Mouse (Mus musculus): ENCODE measurements at regions not wholly inside any gene's neighbourhood (a gene's known extent, or its start where the extent isn't known, plus 50 kb on each side); places are given as distances from the start of the nearest gene placed in this dataset.
A peak's percentile ranks its signal among the peaks of the same experiment; 100 is the strongest.

DNA sequence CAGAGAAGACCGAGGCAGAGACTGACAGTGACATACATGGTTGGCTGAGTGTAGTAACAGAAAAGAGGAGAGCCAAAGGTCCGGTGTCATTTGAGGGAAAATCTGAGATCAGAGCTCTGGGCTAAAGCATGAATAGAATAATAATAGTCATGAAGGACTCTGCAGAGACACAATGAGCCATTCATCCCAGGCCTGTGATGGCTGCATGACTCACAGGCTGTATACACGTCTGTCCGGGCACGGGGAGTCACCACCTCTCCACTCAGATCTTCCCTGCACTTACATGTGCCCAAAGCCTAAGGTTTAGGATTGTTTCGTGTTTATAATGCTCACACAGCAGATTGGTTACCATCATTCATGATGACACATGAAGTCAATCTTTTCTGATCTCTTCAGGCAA lies 246.2 kb upstream of the Jmjd1c start:
- ATAC-seq (replicated peaks; ENCODE audit: poor library complexity, severe bottlenecking), result no peak

- no peak for ATAC-seq (replicated peaks; ENCODE audit: poor library complexity, severe bottlenecking)
These were observed 244.9 kb upstream of the Jmjd1c start for GRCm38 (mm10) chr10:66850972-66851478.

DNA sequence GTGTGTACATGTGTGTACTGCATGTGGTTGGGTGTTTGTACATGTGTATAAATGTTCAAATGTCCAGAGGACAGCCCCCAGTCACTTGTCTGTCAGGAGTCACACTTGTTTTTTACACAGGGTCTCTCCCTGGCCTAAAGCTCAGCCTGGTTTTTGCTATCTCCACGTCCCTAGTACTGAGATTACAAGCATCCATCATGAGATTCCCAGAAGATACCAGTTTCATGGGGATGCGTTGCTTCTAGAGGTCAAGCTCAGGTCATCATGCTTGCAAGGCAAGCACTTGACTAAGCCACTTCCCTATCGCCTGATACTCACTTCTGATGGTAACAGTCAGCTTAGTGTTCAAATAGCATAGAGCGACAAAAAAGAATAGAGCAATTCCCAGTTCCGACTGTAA lies 244.1 kb upstream of the Jmjd1c start:
- no peak for ATAC-seq (replicated peaks; ENCODE audit: poor library complexity, severe bottlenecking)

- peak; percentile 76 for ATAC-seq (replicated peaks; ENCODE audit: poor library complexity, severe bottlenecking)
These were observed 243.2 kb upstream of the Jmjd1c start for GRCm38 (mm10) chr10:66852708-66853107.

DNA sequence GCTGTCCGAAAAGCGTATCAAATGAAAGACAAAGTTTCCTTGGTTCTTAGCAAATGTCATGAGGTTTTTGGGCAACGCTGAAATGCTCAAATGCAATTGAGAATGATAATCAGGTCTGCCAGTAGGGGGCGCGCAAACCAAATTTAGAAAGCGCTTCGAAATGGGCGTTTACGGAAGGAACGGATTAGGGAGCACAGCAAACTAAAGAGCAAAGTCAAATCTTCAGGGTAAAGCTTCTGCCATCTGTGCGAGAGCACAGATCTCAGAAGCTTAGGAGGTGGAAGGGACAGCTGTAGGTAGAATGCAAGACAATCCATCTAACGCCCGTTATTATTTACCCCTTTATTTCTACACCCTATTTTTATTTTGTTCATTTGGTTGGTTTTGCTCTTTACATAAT lies 242.7 kb upstream of the Jmjd1c start:
- peak; percentile 54 for ATAC-seq (replicated peaks; ENCODE audit: poor library complexity, severe bottlenecking)

DNA sequence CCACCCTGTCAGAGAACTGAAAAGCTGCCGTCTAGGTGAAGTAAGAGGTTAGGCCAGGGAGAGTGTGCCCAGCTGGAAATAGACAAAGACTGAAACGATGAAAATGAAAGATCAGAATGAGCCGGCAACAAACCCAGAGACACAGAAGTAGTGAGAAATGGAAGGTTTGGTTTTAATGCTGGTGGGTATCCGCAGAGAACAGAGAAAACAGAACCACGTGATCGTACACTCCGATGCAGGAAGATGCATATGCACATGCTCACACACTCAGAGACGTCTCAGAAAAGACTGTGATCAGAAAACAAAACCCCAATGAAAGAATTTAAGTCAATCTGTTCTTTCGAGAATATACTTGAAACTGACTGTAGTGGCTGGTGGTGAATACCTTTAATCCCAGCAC lies 241.0 kb upstream of the Jmjd1c start:
- ATAC-seq (replicated peaks; ENCODE audit: poor library complexity, severe bottlenecking), result no peak

- ATAC-seq (replicated peaks; ENCODE audit: poor library complexity, severe bottlenecking), result peak; percentile 60
These were observed 238.6 kb upstream of the Jmjd1c start for GRCm38 (mm10) chr10:66857330-66857729.

DNA sequence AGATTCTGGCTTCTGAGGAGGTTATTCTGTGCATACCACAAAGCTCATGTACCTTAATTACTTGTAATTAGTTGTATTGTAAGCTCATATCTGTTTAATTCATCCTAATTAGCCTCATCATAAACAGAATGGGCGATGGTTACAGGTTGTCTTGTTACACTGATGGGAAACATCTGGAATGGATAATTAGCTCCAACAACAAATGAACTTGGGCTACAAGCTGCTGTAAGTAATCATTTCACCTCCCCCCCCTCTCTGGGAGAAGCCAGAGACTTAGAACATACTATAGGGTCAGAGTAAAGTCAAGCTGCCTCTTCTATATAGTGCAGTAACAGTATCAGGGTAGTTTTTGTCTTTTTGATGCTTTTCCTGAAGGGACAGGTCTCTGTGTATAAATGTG lies 234.5 kb upstream of the Jmjd1c start:
- no peak for ATAC-seq (replicated peaks; ENCODE audit: poor library complexity, severe bottlenecking)

DNA sequence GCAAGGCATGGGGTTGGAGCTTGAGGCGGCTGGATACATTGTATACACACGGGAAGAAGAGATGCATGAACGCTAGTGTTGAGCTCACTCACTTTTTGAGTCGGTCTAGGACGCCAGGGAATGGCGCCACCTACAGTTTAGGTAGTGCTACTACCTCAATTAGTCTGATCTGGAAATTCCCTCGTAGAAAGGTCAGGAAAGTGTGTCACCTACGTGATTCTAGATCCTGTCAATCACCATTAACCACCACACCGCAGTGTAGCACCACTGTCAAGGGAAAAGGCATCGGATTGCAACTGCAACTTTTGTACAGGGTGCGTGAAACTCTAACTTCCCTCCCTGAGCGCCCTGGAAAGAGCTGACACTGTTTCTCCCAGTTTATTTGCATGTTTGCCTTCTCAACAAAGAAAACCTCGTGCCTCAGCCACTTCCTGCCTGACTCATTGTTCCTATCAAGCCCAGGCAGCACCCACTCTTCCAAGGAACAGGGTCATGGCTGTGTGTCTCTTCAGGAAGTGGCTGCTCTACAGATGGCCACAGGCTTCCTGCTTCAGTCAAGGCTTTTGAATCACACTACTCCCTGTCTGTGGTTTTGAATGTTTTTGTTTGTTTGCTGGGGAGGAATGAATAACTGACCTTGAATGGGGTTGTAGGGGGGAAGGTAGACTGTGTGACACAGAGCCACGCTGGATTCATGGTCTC lies 231.6 kb upstream of the Jmjd1c start:
- peak; percentile 96 for ATAC-seq (replicated peaks; ENCODE audit: poor library complexity, severe bottlenecking)

DNA sequence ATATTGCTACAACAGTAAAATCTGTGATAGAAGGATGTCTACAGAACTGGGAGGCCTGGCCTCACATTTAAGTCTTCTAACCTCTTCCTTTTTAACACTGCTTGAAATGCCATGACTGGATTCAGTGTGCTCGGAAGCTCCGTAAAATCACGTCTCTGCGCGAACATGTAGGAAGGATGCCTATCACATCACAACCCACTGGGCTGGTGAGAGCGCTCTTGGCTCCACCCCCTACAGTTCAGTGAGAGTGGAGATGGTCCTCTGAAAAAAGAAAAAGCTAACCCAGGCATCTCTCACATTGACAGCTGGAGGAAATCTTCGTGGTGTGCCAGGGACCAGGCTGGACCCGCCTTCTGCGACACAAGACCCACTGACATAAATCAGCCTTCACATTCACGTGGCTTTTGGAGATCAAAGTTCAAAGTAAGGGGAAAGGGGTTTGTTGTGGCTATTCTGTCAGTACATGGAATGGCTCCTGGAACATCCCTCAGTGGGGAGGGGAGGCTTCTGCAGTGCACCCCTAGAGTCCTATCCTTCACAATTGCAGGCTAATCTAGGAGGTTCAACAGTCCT lies 230.8 kb upstream of the Jmjd1c start:
- peak; percentile 23; the same call in 1 of the 2 replicates for ATAC-seq (replicated peaks; ENCODE audit: poor library complexity, severe bottlenecking)

DNA sequence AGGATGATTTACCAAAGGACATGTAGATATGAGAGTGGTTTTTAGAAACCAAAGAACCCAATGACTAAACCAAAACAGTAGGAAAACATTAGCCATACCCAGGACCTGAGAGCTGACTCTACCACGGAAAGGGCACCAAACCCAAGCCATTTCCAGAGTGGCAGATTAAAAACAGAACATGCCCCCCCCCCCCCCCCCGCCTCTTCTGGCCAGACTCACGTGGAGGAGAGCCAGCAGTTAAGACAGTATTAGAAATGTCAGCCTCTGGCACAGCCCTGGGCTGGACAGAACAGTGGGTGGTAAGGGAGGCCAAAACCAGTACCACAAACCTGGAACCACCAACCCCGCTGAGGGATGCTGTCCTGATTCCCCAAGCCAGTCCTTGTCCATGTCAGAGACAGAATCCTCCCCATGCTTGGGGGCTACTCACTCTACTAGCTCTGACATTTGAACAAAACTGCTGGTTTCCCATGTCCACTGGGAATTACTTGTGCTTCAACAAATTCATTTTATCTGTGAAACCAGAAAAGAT lies 224.7 kb upstream of the Jmjd1c start:
- no peak for ATAC-seq (replicated peaks; ENCODE audit: poor library complexity, severe bottlenecking)

DNA sequence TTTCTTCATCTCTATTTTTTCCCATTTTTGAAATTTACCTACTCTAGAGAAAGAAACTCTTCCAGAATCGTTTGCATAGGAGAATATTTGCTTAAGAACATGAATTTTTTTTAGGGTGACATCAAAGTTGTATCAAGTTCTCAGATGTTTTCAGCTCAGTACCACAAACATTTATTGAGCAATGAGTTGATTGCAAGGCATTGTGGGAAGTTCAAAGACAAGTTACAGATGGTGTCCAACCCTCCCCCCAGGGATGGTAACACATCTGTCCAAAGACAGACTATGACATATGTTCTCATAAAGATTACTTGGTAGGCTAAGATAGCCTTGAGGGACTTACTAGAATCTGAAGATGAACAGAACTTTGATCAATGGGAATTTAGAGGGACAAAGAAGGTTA lies 224.3 kb upstream of the Jmjd1c start:
- no peak for ATAC-seq (replicated peaks; ENCODE audit: poor library complexity, severe bottlenecking)

DNA sequence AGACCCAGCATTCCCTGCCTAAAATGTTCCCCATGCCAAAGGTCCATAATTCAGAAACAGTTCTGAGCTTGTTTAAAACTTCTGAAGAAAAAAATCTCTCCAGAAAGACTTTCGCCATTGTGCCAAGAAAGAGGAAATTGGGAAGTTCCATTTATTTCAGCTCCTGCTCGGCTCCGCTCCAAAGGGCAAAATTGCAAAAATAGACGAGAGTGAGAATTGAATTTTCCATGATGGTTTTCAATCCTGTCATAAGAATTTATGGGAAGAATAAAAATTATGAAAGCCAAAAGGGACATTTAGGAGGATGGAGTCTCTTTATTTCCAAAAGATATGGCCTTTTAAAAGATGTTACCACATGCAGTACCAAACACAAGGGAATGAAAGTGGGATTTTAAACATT lies 222.5 kb upstream of the Jmjd1c start:
- no peak for ATAC-seq (replicated peaks; ENCODE audit: poor library complexity, severe bottlenecking)

DNA sequence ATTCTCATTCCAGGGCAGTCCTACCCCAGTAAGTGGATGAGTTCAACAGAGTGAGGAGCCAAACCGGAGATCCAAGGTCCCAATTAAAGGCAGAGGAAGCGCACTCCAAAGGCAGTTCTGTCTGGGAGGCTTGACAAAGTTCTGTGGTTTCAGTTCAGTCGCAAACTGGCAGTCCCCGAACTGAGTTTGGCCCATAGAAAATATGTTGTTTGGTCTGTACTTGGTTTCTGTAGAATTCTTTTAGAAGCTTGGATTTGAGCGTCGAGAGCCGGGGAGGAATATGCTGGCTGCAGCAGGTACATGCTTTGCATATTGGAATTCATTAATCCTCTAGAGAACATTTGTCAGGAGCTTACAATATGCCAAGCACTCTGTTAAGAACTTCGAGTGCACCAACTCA lies 216.9 kb upstream of the Jmjd1c start:
- no peak for ATAC-seq (replicated peaks; ENCODE audit: poor library complexity, severe bottlenecking)

DNA sequence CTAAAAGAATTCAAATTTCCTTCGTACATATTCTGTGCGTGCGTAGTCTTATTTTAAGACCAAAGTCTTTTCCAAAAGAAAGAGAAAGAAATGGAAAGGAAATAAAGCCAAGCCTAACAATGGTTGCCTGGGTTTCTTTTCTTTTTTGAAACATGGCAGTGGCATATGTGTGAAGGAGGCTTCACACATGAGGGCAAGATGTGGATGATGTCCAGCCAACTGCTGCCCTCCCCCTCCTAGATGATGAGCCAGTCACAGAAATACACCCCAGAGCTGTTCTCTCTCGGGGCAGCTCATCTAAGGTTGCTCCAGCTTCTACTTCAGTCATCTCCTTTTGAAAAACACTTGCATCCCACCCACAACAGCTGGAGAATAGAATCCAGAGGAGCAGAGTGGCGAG lies 213.1 kb upstream of the Jmjd1c start:
- no peak for ATAC-seq (replicated peaks; ENCODE audit: poor library complexity, severe bottlenecking)

DNA sequence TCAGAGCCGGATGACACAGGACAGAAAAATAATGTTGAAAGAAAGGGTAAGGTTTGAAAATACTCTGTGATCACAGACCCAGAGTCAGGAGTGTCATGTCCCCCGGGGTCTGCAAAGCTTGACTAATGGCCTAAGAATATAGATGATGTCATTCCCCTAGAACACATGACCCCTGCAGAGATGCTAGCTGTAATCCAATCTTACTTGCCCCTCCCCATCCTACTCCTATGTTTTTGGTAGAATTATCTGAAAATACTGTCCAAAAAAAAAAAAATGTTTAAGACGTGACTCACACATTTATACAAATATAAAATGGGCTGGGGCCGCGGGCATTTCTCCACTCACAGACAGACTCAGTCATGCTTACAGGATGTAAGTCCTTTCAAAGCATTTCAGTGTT lies 210.3 kb upstream of the Jmjd1c start:
- ATAC-seq (replicated peaks; ENCODE audit: poor library complexity, severe bottlenecking), result no peak

DNA sequence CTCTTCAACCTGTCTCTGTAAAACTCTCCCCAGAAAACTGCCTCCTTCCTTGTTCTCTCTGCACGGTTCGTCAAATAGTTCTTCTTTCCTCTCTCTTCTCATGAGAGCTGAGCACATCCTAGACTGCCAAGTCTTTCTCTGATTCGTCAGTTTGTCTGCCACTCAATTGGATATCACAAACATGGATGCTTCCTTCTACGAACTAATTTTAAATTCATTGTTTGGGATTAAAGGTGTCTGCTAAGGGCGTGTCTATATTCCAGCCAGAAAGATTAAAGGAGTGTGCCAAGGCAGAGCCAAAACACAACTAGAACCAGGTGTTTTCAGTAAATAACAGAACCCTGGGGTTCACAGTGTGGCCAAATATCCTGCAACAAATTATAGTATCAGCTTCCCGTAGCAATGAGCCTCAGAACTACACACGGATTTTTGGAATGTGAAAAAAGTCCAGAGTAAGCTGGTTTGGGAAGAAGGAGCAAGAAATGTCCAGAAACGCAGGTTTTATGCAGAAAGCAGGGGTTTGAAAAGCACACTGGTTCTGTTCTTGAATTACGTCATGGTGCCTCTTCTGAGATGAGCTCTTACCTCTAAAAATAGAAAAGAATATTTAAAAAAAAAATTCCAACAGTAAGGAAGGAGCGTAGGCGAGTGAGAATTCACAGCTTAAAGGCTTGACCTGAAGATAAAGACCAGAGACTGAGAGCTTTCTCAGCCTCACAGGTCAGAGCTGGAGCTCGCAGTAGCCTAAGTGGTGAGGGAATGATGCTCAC lies 206.0 kb upstream of the Jmjd1c start:
- no peak for ATAC-seq (replicated peaks; ENCODE audit: poor library complexity, severe bottlenecking)

DNA sequence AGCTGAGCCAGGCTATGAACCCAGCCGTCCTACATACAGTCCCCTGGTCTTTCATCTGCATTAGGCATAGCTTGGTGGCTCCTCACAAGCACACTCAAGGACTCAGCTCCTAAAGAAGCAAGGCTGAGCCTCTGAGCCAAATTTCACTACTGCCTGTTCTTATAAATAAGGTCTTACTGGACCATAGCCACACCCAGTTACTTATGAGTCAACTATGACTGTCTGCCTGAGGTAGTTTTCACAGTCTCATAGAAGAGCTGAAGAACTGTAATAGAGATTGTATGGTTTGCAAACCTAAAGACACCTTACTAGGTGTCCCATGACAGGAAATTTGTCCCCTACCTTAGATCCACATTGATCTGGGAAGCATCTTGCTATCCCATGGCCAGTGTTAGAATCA lies 204.1 kb upstream of the Jmjd1c start:
- ATAC-seq (replicated peaks; ENCODE audit: poor library complexity, severe bottlenecking), result no peak

DNA sequence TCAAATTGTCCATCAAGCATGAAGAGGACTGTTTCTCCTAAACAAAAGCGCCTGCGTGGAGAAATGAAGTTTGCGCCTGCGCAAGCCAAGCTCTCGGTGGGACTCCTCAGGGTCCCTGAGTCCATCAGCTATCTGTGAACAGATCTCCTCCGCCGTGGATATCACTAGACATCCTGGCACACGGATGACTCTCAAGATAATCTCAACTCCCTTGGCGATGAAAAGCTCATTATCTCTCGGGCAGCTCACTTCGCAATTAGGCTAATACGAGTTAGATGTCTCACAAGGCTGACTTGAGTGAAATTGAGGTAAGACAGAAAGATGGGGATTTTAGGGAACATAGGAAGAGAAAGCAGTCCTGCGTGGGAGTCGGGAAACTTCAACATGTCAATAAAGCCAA lies 202.1 kb upstream of the Jmjd1c start:
- ATAC-seq (replicated peaks; ENCODE audit: poor library complexity, severe bottlenecking), result no peak

GRCm38 (mm10) chr10:66896698-66897622 lies 199.0 kb upstream of the Jmjd1c start:
- no peak for ATAC-seq (replicated peaks; ENCODE audit: poor library complexity, severe bottlenecking)
